Mouse (Mus musculus) MEL (cell line): ENCODE measurements around the gene Nwd2.

Source experiments
- CTCF ChIP-seq, 3 experiments: IDR thresholded peaks in 2 of 3; conservative IDR thresholded peaks in 1 of 3; 2 replicates each; pipeline ENCODE4 v1.5.1; 2011 to 2012; ENCODE audit warnings: low read length in 3 of 3, low read depth in 2 of 3, mild to moderate bottlenecking in 2 of 3, improper control_type of control experiment in 1 of 3, inconsistent platforms in 1 of 3, mixed read lengths in 1 of 3, moderate library complexity in 1 of 3; ENCODE audit not compliant: control insufficient read depth in 1 of 3, insufficient read depth in 1 of 3, poor library complexity in 1 of 3, severe bottlenecking in 1 of 3
- E2F4 ChIP-seq: IDR thresholded peaks from 2 replicates; pipeline ENCODE4 v1.6.1; 2011; ENCODE audit warnings: low read depth, low read length, improper control_type of control experiment, borderline replicate concordance
- EP300 ChIP-seq, 2 experiments: IDR thresholded peaks; 2 replicates each; pipeline ENCODE4 v1.6.1; 2011; ENCODE audit warnings: improper control_type of control experiment in 2 of 2, low read length in 2 of 2, low read depth in 1 of 2, mild to moderate bottlenecking in 1 of 2
- GABPA ChIP-seq: IDR thresholded peaks from 2 replicates; pipeline ENCODE4 v1.6.1; 2012; ENCODE audit warnings: low read depth, mild to moderate bottlenecking, inconsistent platforms, low read length, improper control_type of control experiment, moderate library complexity
- GATA1 ChIP-seq: IDR thresholded peaks from 2 replicates; pipeline ENCODE4 v1.6.1; 2011; ENCODE audit warnings: low read depth, low read length, improper control_type of control experiment
- HCFC1 ChIP-seq: IDR thresholded peaks from 2 replicates; pipeline ENCODE4 v1.6.1; 2012; ENCODE audit warnings: low read depth, mild to moderate bottlenecking, inconsistent platforms, low read length, improper control_type of control experiment, moderate library complexity
- MYC ChIP-seq: IDR thresholded peaks from 2 replicates; pipeline ENCODE4 v1.6.1; 2011; ENCODE audit warnings: low read depth, mild to moderate bottlenecking, low read length, improper control_type of control experiment, moderate library complexity
- POLR2A ChIP-seq, 2 experiments: IDR thresholded peaks; 2 replicates each; pipeline ENCODE4 v1.6.1; 2011 to 2012; ENCODE audit warnings: low read length in 2 of 2, mild to moderate bottlenecking in 2 of 2, control low read depth in 1 of 2, improper control_type of control experiment in 1 of 2, low read depth in 1 of 2, moderate library complexity in 1 of 2; ENCODE audit not compliant: control insufficient read depth in 1 of 2, insufficient read depth in 1 of 2, poor library complexity in 1 of 2
- POLR2AphosphoS5 ChIP-seq: IDR thresholded peaks from 2 replicates; pipeline ENCODE4 v1.6.1; 2012; ENCODE audit warnings: low read depth, borderline replicate concordance, mild to moderate bottlenecking, inconsistent platforms, low read length, moderate library complexity, mixed read lengths
- RCOR1 ChIP-seq: IDR thresholded peaks from 2 replicates; pipeline ENCODE4 v1.6.1; 2012; ENCODE audit warnings: low read depth, mild to moderate bottlenecking, inconsistent platforms, low read length, improper control_type of control experiment
- TAL1 ChIP-seq: IDR thresholded peaks from 2 replicates; pipeline ENCODE4 v1.6.1; 2012; ENCODE audit warnings: mild to moderate bottlenecking, inconsistent platforms, low read length, moderate library complexity, mixed read lengths
- TBP ChIP-seq: IDR thresholded peaks from 2 replicates; pipeline ENCODE4 v1.8.0; 2011; ENCODE audit warnings: low read depth, low read length, improper control_type of control experiment
- TCF12 ChIP-seq: IDR thresholded peaks from 2 replicates; pipeline ENCODE4 v1.6.1; 2014; ENCODE audit warnings: low read depth, mild to moderate bottlenecking, inconsistent platforms, low read length, improper control_type of control experiment, moderate library complexity
- ZMIZ1 ChIP-seq: IDR thresholded peaks from 2 replicates; pipeline ENCODE4 v1.6.1; 2012; ENCODE audit warnings: low read depth, mild to moderate bottlenecking, inconsistent platforms, low read length, improper control_type of control experiment, moderate library complexity

DNA sequence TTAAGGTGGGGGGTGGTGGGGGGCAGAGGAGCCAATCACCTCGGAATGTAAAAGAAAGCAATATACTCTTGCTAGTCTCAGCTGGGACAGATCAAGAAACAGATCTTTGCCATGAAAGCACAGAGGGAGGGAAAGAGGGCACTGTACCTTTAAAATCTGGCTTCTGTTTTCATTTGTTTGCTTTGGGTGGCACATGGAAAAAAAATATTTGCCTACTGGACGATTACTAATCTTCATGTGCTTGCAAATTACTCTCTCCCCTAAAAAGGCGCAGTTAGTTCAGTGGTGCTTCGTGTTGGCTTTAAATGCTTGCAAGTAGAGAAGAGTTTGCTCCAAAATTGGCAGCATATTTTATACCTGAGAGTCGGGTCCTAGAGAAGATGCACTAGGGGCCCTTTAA, 177.0 kb downstream of the Nwd2 start:
- TF ChIP-seq POLR2AphosphoS5 (no peak), EP300 (IDR thresholded peaks at IDR 0.05; ENCODE audit: low read depth in 1 of 2, low read length in 2 of 2) (no peak), GABPA (no peak), POLR2A (IDR thresholded peaks at IDR 0.05; ENCODE audit: control insufficient read depth in 1 of 2, insufficient read depth in 1 of 2, low read depth in 1 of 2, low read length in 2 of 2, poor library complexity in 1 of 2) (no peak), GATA1 (no peak), HCFC1 (no peak), CTCF (IDR thresholded peaks at IDR 0.05 in 2 of 3, conservative IDR thresholded peaks at IDR 0.05 in 1 of 3; ENCODE audit: control insufficient read depth in 1 of 3, insufficient read depth in 1 of 3, low read depth in 2 of 3, low read length in 3 of 3, poor library complexity in 1 of 3, severe bottlenecking in 1 of 3) (no peak), ZMIZ1 (no peak), TAL1 (no peak), E2F4 (no peak), MYC (no peak), TBP (no peak), RCOR1 (no peak), TCF12 (no peak)
